Mouse (Mus musculus): Measurements from ENCODE around the gene Itfg2. TPM values are rescaled to one million over a fixed set of nuclear protein-coding genes. Genes with fewer than 3 reads are reported as not detected.

Itfg2 gene
- total RNA-seq, 2 experiments from 2014 or later, result 23.8 to 28.6 TPM

GRCm38 (mm10) chr6:128435474-128435873, 10.7 kb upstream of the Itfg2 start:
- peak; percentile 93 for DNase-seq

DNA sequence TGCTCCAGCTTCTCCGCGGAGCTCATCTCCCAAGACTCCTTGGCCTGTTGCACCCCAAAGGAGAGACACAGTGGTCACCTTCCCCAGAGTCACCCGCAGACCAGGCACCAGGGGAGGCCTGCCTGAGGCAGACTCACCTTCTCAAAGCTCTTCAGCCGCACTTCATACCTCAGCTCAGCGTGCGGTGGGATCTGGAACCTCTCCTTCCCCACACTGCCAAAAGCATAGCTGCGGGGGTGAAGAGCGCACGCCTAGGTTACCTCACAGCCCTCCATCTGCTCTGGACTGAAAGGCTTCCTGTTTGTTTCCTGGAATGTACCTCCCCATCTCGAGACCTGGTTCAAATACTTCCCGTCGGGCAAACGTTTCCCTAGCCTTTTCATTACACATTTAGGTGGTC, 8.8 kb upstream of the Itfg2 start:
- no peak for DNase-seq

GRCm38 (mm10) chr6:128432356-128432915, 7.7 kb upstream of the Itfg2 start:
- no peak for DNase-seq

GRCm38 (mm10) chr6:128429826-128430225, 5.1 kb upstream of the Itfg2 start:
- no peak for DNase-seq

DNA sequence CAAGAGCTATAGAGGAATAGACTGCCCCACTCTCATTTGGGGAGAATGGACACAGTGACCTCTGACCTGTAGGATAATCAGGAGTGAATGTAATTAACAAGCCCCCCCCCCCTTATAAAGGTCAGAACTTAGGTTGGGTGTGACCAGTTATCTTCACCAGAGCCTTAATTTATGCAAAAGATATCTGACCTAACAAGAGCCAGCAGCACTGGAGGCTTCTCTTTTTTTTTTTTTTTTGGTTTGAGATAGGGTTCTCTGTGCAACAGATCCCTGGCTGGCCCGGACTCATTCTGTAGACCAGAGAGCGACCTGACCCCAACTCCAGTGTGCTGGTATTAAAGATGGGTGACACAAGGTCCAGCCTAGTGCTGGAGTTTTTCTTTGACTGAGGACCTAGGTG, 4.6 kb upstream of the Itfg2 start:
- no peak for DNase-seq

DNA sequence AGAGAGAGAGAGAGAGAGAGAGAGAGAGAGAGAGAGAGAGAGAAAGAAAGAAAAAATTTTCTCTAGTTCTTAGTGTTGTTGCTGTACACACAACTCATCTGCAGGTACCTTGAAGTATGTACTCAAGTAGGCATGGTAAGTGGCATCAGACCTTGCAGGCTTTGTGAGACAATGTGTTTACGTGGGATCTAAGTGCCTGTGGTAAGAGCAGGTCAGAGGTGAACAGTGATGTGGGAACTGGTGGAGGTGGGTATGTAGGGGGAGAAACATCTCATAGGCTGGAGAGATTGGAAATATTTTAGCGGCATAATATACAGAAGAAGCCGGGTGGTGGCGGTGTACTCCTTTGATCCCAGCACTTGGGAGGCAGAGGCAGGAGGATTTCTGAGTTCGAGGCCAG, 2.8 kb upstream of the Itfg2 start:
- no peak for DNase-seq

- no peak for DNase-seq
Measured at GRCm38 (mm10) chr6:128425046-128425445, 315 bp upstream of the Itfg2 start.

DNA sequence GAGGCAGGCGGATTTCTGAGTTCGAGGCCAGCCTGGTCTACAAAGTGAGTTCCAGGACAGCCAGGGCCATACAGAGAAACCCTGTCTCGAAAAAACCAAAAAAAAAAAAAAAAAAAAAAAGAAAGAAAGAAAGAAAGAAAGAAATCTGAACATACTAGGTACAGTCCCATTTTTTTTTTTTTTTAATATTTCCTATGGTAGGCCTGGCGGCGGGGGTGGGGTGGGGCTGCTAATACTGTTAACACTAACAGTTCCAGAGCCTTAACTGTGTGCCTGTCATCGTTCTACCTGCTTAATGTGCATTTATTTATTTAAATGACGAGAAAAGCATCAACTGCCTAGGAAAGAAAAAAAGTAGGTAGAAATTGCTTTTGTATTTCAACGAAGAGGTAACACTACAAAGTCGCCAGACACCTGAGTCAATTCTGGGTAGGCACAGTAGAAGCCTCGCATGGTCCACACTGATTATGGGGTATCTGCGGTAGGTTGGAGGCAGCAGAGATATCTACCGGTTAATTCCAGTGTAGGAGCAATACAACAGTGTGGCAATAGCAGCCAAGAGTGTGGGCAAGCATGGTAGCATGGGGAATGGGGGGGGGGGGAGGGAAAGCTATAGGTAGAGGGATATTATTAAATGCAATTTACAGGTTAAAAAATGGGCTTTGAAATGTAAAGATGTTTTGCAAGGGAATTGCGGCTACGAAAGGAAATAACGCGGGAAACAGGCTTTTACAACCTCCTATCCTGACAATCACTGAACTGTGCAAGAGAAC, 1.0 kb downstream of the Itfg2 start:
- no peak for DNase-seq

DNA sequence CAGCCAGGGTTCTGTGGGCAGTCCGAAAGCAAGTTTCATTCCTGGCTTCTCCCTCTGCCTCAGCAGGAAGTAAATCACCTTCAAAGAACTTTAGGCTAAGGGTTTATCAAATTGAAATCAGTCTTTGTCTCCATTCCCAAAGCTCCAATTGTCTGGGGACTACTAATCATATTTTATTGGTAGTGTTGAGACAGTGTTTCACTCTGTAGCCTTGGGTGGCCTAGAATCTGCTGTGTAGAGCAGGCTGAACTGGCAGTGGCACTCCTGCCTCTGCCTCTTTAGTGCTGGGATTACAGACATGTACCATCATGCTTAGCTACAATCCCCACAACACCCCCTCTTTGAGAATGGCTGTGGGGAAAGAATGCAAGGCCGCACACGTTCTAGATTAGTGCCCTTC, 3.3 kb downstream of the Itfg2 start:
- DNase-seq, result no peak

DNA sequence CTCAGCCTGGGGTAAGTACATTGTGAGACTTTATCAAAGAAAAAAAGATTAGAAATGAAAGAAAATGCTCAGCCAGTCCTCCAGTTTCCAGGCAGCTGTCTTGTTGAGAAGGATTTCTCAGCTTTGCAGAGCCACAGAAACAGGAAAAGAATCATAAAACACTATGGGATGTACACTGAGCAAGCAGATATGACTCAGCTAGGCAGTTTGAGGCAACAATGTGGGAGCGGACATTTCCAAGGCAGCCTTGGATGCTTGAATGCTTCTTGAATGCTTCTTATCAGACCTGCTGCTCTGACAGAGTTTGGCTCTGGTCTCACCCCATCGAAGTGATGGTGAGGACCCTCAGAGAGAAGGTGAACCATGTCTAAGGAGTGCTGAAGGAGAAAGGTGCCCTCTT, 3.7 kb downstream of the Itfg2 start:
- no peak for DNase-seq

DNA sequence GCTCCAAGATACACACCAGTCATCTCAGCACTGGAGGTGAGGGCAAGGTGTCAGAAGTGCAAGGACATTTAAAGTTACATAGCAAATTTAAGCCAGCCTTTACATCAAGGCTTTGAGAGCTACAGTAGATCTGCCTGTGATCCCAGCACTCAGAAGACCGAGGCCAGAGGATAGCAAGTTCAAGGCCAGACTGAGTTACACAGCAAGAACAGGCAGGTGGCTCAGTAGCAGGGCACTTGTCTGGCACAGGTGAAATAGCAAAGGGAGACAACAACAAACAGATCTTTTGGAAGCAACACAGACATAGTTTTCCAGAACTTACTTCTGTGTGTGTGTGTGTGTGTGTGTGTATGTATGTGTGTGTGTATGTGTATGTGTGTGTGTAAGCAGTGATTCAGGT, 6.7 kb downstream of the Itfg2 start:
- DNase-seq, result no peak

DNA sequence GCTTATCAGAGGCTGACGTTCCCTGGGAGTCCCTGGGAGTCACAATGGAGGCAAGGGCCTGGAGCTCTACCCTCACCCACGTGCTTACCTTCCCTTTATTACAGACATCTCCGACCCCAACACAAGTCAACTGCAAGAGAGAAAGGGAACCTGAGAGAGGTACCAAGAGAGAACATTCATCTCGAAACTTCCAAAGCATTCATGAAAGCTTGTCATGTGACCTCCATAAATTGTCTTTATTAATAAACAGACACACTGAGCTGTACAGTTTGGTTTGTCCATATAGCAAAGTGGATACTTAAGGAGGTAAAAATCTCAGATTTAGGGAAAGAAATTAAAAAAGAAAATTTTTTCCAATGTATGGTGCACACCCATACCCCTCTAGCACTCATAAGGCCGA, 8.6 kb downstream of the Itfg2 start:
- no peak for DNase-seq

- DNase-seq, result peak; percentile 77 to 78
Measured at GRCm38 (mm10) chr6:128411115-128411514, 13.6 kb downstream of the Itfg2 start.

GRCm38 (mm10) chr6:128410305-128410704, 14.4 kb downstream of the Itfg2 start:
- DNase-seq, result no peak

- no peak for DNase-seq
Measured at GRCm38 (mm10) chr6:128408544-128409125, 16.1 kb downstream of the Itfg2 start.

GRCm38 (mm10) chr6:128404708-128405107, 20.0 kb downstream of the Itfg2 start:
- no peak for DNase-seq

GRCm38 (mm10) chr6:128399421-128400185, 25.1 kb downstream of the Itfg2 start:
- peak; percentile 61 to 64 for DNase-seq

- no peak for DNase-seq
Measured at GRCm38 (mm10) chr6:128398996-128399395, 25.7 kb downstream of the Itfg2 start, which contains the start of gene Nrip2. Gene Nrip2, plus strand, starts transcription at chr6:128399296.

DNA sequence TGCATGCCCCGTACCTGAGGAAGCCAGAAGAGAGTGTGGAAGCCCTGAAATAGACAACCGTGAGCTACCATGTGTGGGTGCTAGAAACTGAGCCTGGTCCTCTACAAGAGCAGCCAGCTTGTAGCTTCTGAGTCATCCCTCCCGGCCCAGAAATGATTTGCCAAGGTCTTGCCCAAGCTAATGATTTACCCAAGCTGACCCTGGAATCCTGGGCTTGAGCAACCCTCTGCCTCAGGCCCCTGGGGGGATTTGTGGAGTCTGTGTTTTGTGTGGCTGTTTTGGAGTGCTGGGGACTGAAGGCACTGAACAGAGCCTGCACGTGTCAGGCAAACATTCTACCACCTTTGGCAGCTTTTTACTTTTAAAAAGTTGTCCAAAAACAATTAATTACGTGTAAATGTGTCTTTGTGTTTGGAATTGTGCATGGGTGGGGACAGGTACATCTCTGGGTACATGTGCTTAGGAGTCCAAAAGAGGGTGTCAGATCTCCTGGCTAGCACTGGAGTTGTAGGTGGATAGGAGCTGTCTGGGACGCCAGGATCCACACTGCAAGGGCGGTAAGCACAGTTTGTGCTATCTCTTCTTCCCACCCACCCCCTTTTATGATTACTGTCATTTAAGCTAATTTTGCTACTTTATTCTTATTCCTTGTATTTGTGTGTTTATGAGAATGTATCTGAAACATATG, 27.0 kb downstream of the Itfg2 start:
- DNase-seq, result peak; percentile 75 to 77

DNA sequence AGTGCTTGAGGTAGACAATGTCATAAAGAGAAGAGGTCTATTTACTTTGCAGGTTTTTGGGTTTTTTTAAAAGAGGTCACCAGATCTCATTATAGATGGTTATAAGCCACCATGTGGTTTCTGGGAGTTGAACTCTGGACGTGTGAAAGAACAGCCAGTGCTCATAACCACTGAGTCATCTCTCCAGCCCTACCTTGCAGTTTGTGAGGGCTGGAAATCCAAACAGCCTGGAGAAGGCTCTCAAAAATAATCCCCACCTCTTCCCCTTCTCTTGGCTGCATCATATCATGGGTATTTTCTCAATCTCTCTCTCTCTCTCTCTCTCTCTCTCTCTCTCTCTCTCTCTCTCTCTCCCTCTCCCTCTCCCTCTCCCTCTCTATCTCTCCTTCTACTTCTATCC, 34.0 kb downstream of the Itfg2 start:
- no peak for DNase-seq

GRCm38 (mm10) chr6:128389185-128389584, 35.5 kb downstream of the Itfg2 start:
- DNase-seq, result no peak

- no peak for DNase-seq
Measured at GRCm38 (mm10) chr6:128385026-128385425, 39.7 kb downstream of the Itfg2 start.
